Mouse (Mus musculus) neural tube, embryonic 14.5 days (tissue): ENCODE results near the gene Pigf. TPM values are rescaled to one million over a fixed set of nuclear protein-coding genes. Genes with fewer than 3 reads are reported as not detected.
"Not testable (repeated sequence)": the region's sequence is repeated elsewhere in the genome, so short reads cannot be mapped to it uniquely, and the experiment has no call there.

ENCODE experiments used
- ATAC-seq: fragments of 200-750 bp; cut with Nextera tagmentation; 2 replicates; pipeline ENCODE4 v1.8.0; 2017; ENCODE audit warnings: low read depth, mild to moderate bottlenecking, moderate TSS enrichment, moderate library complexity
- H3K27ac ChIP-seq: fragments of 300-500 bp; sonication (generic); 2 replicates; pipeline ENCODE4 v1.5.1; 2014; ENCODE audit warnings: low read depth, mild to moderate bottlenecking, control low read depth, low read length, moderate library complexity, mixed read lengths
- H3K27me3 ChIP-seq: fragments of 300-500 bp; sonication (generic); 2 replicates; pipeline ENCODE4 v1.6.1; 2014; ENCODE audit warnings: low read length; ENCODE audit not compliant: control insufficient read depth, insufficient read depth
- H3K36me3 ChIP-seq: fragments of 300-500 bp; sonication (generic); 2 replicates; pipeline ENCODE4 v1.6.1; 2014; ENCODE audit warnings: low read length, mixed read lengths; ENCODE audit not compliant: control insufficient read depth, insufficient read depth
- H3K4me1 ChIP-seq: fragments of 300-500 bp; sonication (generic); 2 replicates; pipeline ENCODE4 v1.6.1; 2014; ENCODE audit warnings: low read length; ENCODE audit not compliant: control insufficient read depth, insufficient read depth
- H3K4me2 ChIP-seq: fragments of 300-500 bp; sonication (generic); 2 replicates; pipeline ENCODE4 v1.6.1; 2014; ENCODE audit warnings: mild to moderate bottlenecking, low read depth, low read length, control low read depth
- H3K4me3 ChIP-seq: fragments of 300-500 bp; sonication (generic); 2 replicates; pipeline ENCODE4 v1.5.1; 2014; ENCODE audit warnings: low read depth, low read length, control low read depth, mixed read lengths
- H3K9ac ChIP-seq: fragments of 300-500 bp; sonication (generic); replicated peaks from 2 replicates; pipeline ENCODE4 v1.6.1; 2014; ENCODE audit warnings: low read depth, mild to moderate bottlenecking, control low read depth, low read length, mixed read lengths
- H3K9me3 ChIP-seq: fragments of 300-500 bp; sonication (generic); 2 replicates; pipeline ENCODE4 v1.6.1; 2016; ENCODE audit warnings: low read length; ENCODE audit not compliant: control insufficient read depth
- WGBS: fragments of 180-500 bp; shearing (Covaris S2); extraction: QIAGEN DNeasy Blood & Tissue Kit; methylation state at CpG from one replicate; pipeline ENCODE4 v1.1.7; 2014; 5-methylcytosine and 5-hydroxymethylcytosine counted together
- polyA plus RNA-seq: library from polyadenylated mRNA; unstranded; fragments of >200 nt; fragmentation: Nextera tagmentation; extraction: Ambion mirVana; gene quantifications from 2 replicates; pipeline ENCODE4 v1.2.1, GENCODE M21; 2014

Pigf gene
- polyA plus RNA-seq, result 34.4 and 38.7 TPM in 2 replicates

- Histone ChIP-seq H3K4me1 (peaks cover 8% of the 10 kb centered on the region), H3K4me2 (peak within 1 kb of the TSS; percentile 97), H3K36me3 (no peaks in the 10 kb centered on the region), H3K27me3 (no peaks in the 10 kb centered on the region), H3K27ac (peak within 1 kb of the TSS; percentile 2; the same call in 1 of the 2 replicates), H3K9ac (peak within 1 kb of the TSS; percentile 67), H3K9me3 (no peaks in the 10 kb centered on the region), H3K4me3 (peak within 1 kb of the TSS; percentile 91)
- WGBS, result under 1% methylated on average over 43 of the region's 43 CpGs
- ATAC-seq, result peak; percentile 99
Observed at GRCm38 (mm10) chr17:87025269-87025949, at the start of gene Pigf, which contains the start of gene Cript. Gene Pigf (minus strand): TSS chr17:87025406. Gene Cript (plus strand): TSS chr17:87025550.

GRCm38 (mm10) chr17:87073470-87073869, 48.3 kb upstream of the Pigf start:
- Histone ChIP-seq H3K4me3 (no peak overlapping the region), H3K4me1 (no peaks in the 10 kb centered on the region), H3K4me2 (no peak overlapping the region), H3K27ac (no peak overlapping the region), H3K27me3 (no peaks in the 10 kb centered on the region), H3K9me3 (no peaks in the 10 kb centered on the region), H3K36me3 (no peaks in the 10 kb centered on the region), H3K9ac (no peak overlapping the region)
- no peak for ATAC-seq

- H3K4me3 ChIP-seq, result no peak overlapping the region
- H3K27me3 ChIP-seq, result no peaks in the 10 kb centered on the region
- no peak overlapping the region for H3K27ac ChIP-seq
- no peaks in the 10 kb centered on the region for H3K4me1 ChIP-seq
- no peaks in the 10 kb centered on the region for H3K9me3 ChIP-seq
- H3K9ac ChIP-seq, result no peak overlapping the region
- no peaks in the 10 kb centered on the region for H3K36me3 ChIP-seq
- H3K4me2 ChIP-seq, result no peak overlapping the region
- no peak for ATAC-seq
- 85% methylated on average over 5 of the region's 5 CpGs for WGBS
Observed at GRCm38 (mm10) chr17:87072766-87073440, 47.7 kb upstream of the Pigf start.

- WGBS, result 100% methylated on average over 1 of the region's 1 CpGs
- not testable (repeated sequence) for H3K27me3 ChIP-seq, H3K9ac ChIP-seq, H3K9me3 ChIP-seq, H3K4me3 ChIP-seq, H3K4me1 ChIP-seq, ATAC-seq, H3K36me3 ChIP-seq, H3K4me2 ChIP-seq, H3K27ac ChIP-seq
Observed at GRCm38 (mm10) chr17:87072183-87072582, 47.0 kb upstream of the Pigf start.

- no peaks in the 10 kb centered on the region for H3K27me3 ChIP-seq
- H3K4me3 ChIP-seq, result no peak overlapping the region
- no peak overlapping the region for H3K4me2 ChIP-seq
- H3K4me1 ChIP-seq, result no peaks in the 10 kb centered on the region
- 94% methylated on average over 4 of the region's 4 CpGs for WGBS
- no peaks in the 10 kb centered on the region for H3K36me3 ChIP-seq
- H3K9ac ChIP-seq, result no peak overlapping the region
- ATAC-seq, result no peak
- no peak overlapping the region for H3K27ac ChIP-seq
- no peaks in the 10 kb centered on the region for H3K9me3 ChIP-seq
Observed at GRCm38 (mm10) chr17:87068997-87069396, 43.8 kb upstream of the Pigf start.

- Histone ChIP-seq H3K27ac (no peak overlapping the region), H3K9ac (no peak overlapping the region), H3K9me3 (no peaks in the 10 kb centered on the region), H3K36me3 (no peaks in the 10 kb centered on the region), H3K4me1 (no peaks in the 10 kb centered on the region), H3K4me3 (no peak overlapping the region), H3K4me2 (no peak overlapping the region), H3K27me3 (no peaks in the 10 kb centered on the region)
- ATAC-seq, result no peak
- whole genome bisulfite sequencing, result 80% methylated on average over 6 of the region's 6 CpGs
Observed at GRCm38 (mm10) chr17:87063969-87064368, 38.8 kb upstream of the Pigf start.

- no peaks in the 10 kb centered on the region for H3K4me1 ChIP-seq
- no peaks in the 10 kb centered on the region for H3K9me3 ChIP-seq
- H3K9ac ChIP-seq, result no peak overlapping the region
- no peaks in the 10 kb centered on the region for H3K36me3 ChIP-seq
- no peaks in the 10 kb centered on the region for H3K27me3 ChIP-seq
- no peak overlapping the region for H3K4me3 ChIP-seq
- ATAC-seq, result no peak
- no peak overlapping the region for H3K4me2 ChIP-seq
- 82% methylated on average over 7 of the region's 7 CpGs for WGBS
- no peak overlapping the region for H3K27ac ChIP-seq
Observed at GRCm38 (mm10) chr17:87063461-87063860, 38.3 kb upstream of the Pigf start.

- Histone ChIP-seq H3K4me2 (no peak overlapping the region), H3K9ac (no peak overlapping the region), H3K4me3 (no peak overlapping the region), H3K27ac (no peak overlapping the region), H3K4me1 (no peaks in the 10 kb centered on the region), H3K9me3 (no peaks in the 10 kb centered on the region), H3K27me3 (no peaks in the 10 kb centered on the region), H3K36me3 (no peaks in the 10 kb centered on the region)
- ATAC-seq, result no peak
- WGBS, result 85% methylated on average over 9 of the region's 9 CpGs
Observed at GRCm38 (mm10) chr17:87062639-87063038, 37.4 kb upstream of the Pigf start.

- H3K9ac ChIP-seq, result no peak overlapping the region
- no peaks in the 10 kb centered on the region for H3K36me3 ChIP-seq
- no peak overlapping the region for H3K27ac ChIP-seq
- WGBS, result 89% methylated on average over 8 of the region's 8 CpGs
- H3K9me3 ChIP-seq, result no peaks in the 10 kb centered on the region
- H3K4me1 ChIP-seq, result peaks cover 9% of the 10 kb centered on the region; the same call in 1 of the 2 replicates
- H3K4me3 ChIP-seq, result no peak overlapping the region
- H3K27me3 ChIP-seq, result no peaks in the 10 kb centered on the region
- ATAC-seq, result no peak
- no peak overlapping the region for H3K4me2 ChIP-seq
Observed at GRCm38 (mm10) chr17:87057486-87058266, 32.5 kb upstream of the Pigf start.
